Mouse (Mus musculus): Measurements from ENCODE around the gene Npas3.

GRCm38 (mm10) chr12:53664084-53664483 is 415.6 kb downstream of the Npas3 start:
- TF ChIP-seq CTCF (IDR thresholded peaks at IDR 0.05; ENCODE audit: low read depth, low read length) (no peak), POLR2A (IDR thresholded peaks at IDR 0.05; ENCODE audit: extremely low read depth, insufficient read depth, low read length) (no peak)
